Comparison of ENCODE assay signal across 9 mouse cellular contexts in the genomic region with DNA sequence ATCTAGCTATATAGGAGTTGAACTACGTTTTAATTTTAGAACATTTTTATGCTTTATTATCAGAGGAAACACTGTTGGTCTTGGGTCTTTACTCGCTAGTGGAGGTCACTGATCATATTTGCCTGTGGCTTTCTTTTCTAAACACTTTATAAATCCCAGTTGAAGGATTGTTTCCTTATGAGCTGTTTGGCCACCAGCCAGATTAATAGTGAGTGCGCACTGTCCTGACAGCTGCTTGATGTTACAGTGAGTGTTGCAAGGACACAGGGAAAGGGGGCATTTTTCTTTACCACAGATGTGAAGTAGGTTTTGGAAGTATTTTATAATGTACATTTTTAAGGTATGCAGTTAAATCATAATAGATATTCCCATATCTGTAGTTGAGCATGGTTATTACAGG. TPM values are rescaled to one million over a fixed set of nuclear protein-coding genes. Genes with fewer than 3 reads are reported as not detected.
DNase-seq lines count a peak whose midpoint lies in the region; ATAC-seq and TF ChIP-seq lines count a peak whose summit lies in the region.
"Had no signal": no experiment of that assay in that cellular context is flagged by ENCODE, and none has a peak within 500 bp of the region (broad histone marks: within the 10 kb centered on the region; RNA-seq: fewer than 3 reads in every experiment).

No protein-coding gene starts in this region.

- no peak overlapping the region for H3K27ac ChIP-seq in heart, embryonic 11.5 days (ENCODE audit: low read depth, low read length)
- H3K27ac ChIP-seq in heart, postnatal 0 days (ENCODE audit: low read depth): peak overlapping the region; percentile 59; the same call in 1 of the 2 replicates
- H3K27ac ChIP-seq in lung, embryonic 16.5 days (ENCODE audit: low read length): no peak overlapping the region
- H3K27ac ChIP-seq: forebrain, embryonic 12.5 days had no signal

- H3K4me3 ChIP-seq in heart, embryonic 11.5 days (ENCODE audit: low read depth, low read length): no peak overlapping the region
- H3K4me3 ChIP-seq in heart, postnatal 0 days (ENCODE audit: low read depth, low read length): no peak overlapping the region
- no peak overlapping the region for H3K4me3 ChIP-seq in lung, embryonic 16.5 days (ENCODE audit: low read length)
- H3K4me3 ChIP-seq: forebrain, embryonic 12.5 days had no signal

- no peaks in the 10 kb centered on the region for H3K27me3 ChIP-seq in heart, embryonic 11.5 days (ENCODE audit: control insufficient read depth, insufficient read depth, low read length)
- H3K27me3 ChIP-seq in heart, postnatal 0 days (ENCODE audit: control insufficient read depth, insufficient read depth, low read length): no peaks in the 10 kb centered on the region
- no peaks in the 10 kb centered on the region; the same call in 1 of the 2 replicates for H3K27me3 ChIP-seq in lung, embryonic 16.5 days (ENCODE audit: control insufficient read depth, insufficient read depth, low read depth, low read length)
- H3K27me3 ChIP-seq: forebrain, embryonic 12.5 days had no signal

- no peak for TF ChIP-seq EP300 in heart, postnatal 0 days (IDR thresholded peaks at IDR 0.05; ENCODE audit: low read depth)

- H3K4me2 ChIP-seq in heart, embryonic 11.5 days: no peak overlapping the region
- no peak overlapping the region for H3K4me2 ChIP-seq in heart, postnatal 0 days (ENCODE audit: low read depth, low read length)
- H3K4me2 ChIP-seq in lung, embryonic 16.5 days (ENCODE audit: low read depth, low read length): no peak overlapping the region
- H3K4me2 ChIP-seq: forebrain, embryonic 12.5 days had no signal

- H3K9ac ChIP-seq in heart, embryonic 11.5 days (ENCODE audit: low read depth, low read length): no peak overlapping the region
- H3K9ac ChIP-seq in heart, postnatal 0 days (replicated peaks; ENCODE audit: low read depth, low read length): no peak overlapping the region
- no peak overlapping the region for H3K9ac ChIP-seq in lung, embryonic 16.5 days (ENCODE audit: low read length)
- H3K9ac ChIP-seq: forebrain, embryonic 12.5 days had no signal

- DNase-seq in heart, adult 8-10 months (ENCODE audit: low spot score): peak; percentile 50
- peak; percentile 94 for DNase-seq in NIH3T3 (ENCODE audit: low read depth)
- no peak for DNase-seq in heart, postnatal 0 days (ENCODE audit: low spot score)
- DNase-seq in embryo, embryonic 11 days: no peak
- no peak for DNase-seq in urinary bladder, postnatal 36 days (ENCODE audit: low spot score in 2 of 2)

- 45% methylated on average over 3 of the region's 3 CpGs for WGBS in heart, embryonic 11.5 days (ENCODE audit: insufficient replicate concordance)
- WGBS in heart, postnatal 0 days: 12% methylated on average over 3 of the region's 3 CpGs
- WGBS in lung, embryonic 16.5 days: 23% methylated on average over 3 of the region's 3 CpGs

- ATAC-seq in heart, embryonic 11.5 days (replicated peaks; ENCODE audit: insufficient number of reproducible peaks, low FRiP score, low TSS enrichment): no peak
- ATAC-seq in heart, postnatal 0 days (ENCODE audit: insufficient read depth, low read depth): peak; percentile 51; the same call in 1 of the 2 replicates
- ATAC-seq in lung, embryonic 16.5 days (ENCODE audit: low read depth): peak; percentile 84
- ATAC-seq in monocyte, adult 5-6 weeks (replicated peaks; ENCODE audit: insufficient number of reproducible peaks, low FRiP score, low TSS enrichment, poor library complexity, severe bottlenecking): no peak

- no peak for TF ChIP-seq CTCF in heart, postnatal 0 days (IDR thresholded peaks at IDR 0.05; ENCODE audit: low read depth)

- H3K36me3 ChIP-seq in heart, embryonic 11.5 days (ENCODE audit: control insufficient read depth, insufficient read depth, low read length): 0 out of 2 replicates have a peak, but pooled peaks cover 2% of the 10 kb centered on the region
- H3K36me3 ChIP-seq in heart, postnatal 0 days (replicated peaks; ENCODE audit: control insufficient read depth, insufficient read depth, low read length): peaks cover 28% of the 10 kb centered on the region
- H3K36me3 ChIP-seq in lung, embryonic 16.5 days (ENCODE audit: control insufficient read depth, insufficient read depth, low read length): peaks cover 7% of the 10 kb centered on the region
- H3K36me3 ChIP-seq: forebrain, embryonic 12.5 days had no signal

- H3K9me3 ChIP-seq in heart, embryonic 11.5 days (replicated peaks; ENCODE audit: control insufficient read depth, low read length): no peaks in the 10 kb centered on the region
- no peaks in the 10 kb centered on the region for H3K9me3 ChIP-seq in heart, postnatal 0 days (replicated peaks; ENCODE audit: control insufficient read depth, low read length)
- no peaks in the 10 kb centered on the region for H3K9me3 ChIP-seq in lung, embryonic 16.5 days (ENCODE audit: control insufficient read depth, low read length)
- H3K9me3 ChIP-seq: forebrain, embryonic 12.5 days had no signal

- peaks cover 22% of the 10 kb centered on the region for H3K4me1 ChIP-seq in heart, embryonic 11.5 days (ENCODE audit: control insufficient read depth, insufficient read depth, low read length)
- peaks cover 24% of the 10 kb centered on the region for H3K4me1 ChIP-seq in heart, postnatal 0 days (ENCODE audit: control insufficient read depth, insufficient read depth)
- peaks cover 20% of the 10 kb centered on the region for H3K4me1 ChIP-seq in lung, embryonic 16.5 days (replicated peaks; ENCODE audit: control insufficient read depth, insufficient read depth, low read length)
- H3K4me1 ChIP-seq: forebrain, embryonic 12.5 days had no signal

RNA-seq across cellular contexts. Expression of a gene that starts 50.4 kb away (rescaled TPM):
- 10 to 100 TPM; 11.4 to 13.1 (median 12.1) TPM for total RNA-seq in heart, adult 8-10 months (2022)
- 17.9 and 22.4 TPM in 2 replicates for polyA plus RNA-seq in heart, embryonic 11.5 days (2014; fragmentation: Nextera tagmentation; extraction: Ambion mirVana)
- 4.4 and 4.7 TPM in 2 replicates for total RNA-seq in heart, postnatal 0 days (2014; rRNA removed; ENCODE audit: low replicate concordance)
- polyA plus RNA-seq in heart, postnatal 0 days (2015; fragmentation: Nextera tagmentation; extraction: Ambion mirVana): 15.1 and 15.2 TPM in 2 replicates
- 24.9 and 25.1 TPM in 2 replicates for polyA plus RNA-seq in lung, embryonic 16.5 days (2015; fragmentation: Nextera tagmentation; extraction: Ambion mirVana)
- 16.0 to 27.8 TPM (median 21.0 TPM) in 3 replicates for total RNA-seq in monocyte, adult 5-6 weeks (2017)

Comparison
In these comparisons a context has a peak if more than half of its experiments do, and no peak if none do; other contexts are left out.
1. DNase-seq: peak in heart, adult 8-10 months (single experiment) and NIH3T3 (single experiment); none in heart, postnatal 0 days (single experiment), embryo, embryonic 11 days (single experiment) and urinary bladder, postnatal 36 days (0 of 2).
2. ATAC-seq: peak in heart, postnatal 0 days (single experiment) and lung, embryonic 16.5 days (single experiment); none in heart, embryonic 11.5 days (single experiment) and monocyte, adult 5-6 weeks (single experiment).